Mouse (Mus musculus) lung, adult 2 months (tissue): ENCODE measurements around the gene Slc1a1.

Experiments used
- CTCF ChIP-seq: fragments of 200-500 bp; IDR thresholded peaks from 2 replicates; pipeline ENCODE4 v1.5.1; 2011; ENCODE audit warnings: mild to moderate bottlenecking, low read length, control low read depth; ENCODE audit not compliant: insufficient read depth
- POLR2A ChIP-seq: fragments of 200-500 bp; IDR thresholded peaks from 2 replicates; pipeline ENCODE4 v1.6.1; 2011; ENCODE audit warnings: low read depth, mild to moderate bottlenecking, control low read depth, low read length, borderline replicate concordance; ENCODE audit errors: extremely low read depth

DNA sequence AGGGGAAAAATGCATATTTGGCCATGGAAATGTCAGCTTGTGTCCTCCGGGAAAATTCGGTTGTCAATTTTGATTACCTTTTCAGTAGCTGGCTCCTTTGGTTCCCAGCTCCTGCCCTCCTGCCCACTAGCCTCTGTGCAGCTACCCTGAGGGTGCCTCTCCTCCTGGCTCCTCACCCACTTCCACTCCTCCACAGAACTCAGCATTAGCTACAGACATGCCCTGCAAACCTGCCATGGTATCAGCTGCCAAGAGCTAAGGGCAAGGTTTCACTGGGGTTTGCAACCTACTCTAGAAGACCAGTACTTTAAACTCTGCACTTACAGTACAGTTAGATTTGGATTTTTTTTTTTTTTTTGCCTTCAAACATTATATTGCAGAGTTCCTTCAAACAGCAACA is 44.6 kb downstream of the Slc1a1 start:
- TF ChIP-seq CTCF (no peak), POLR2A (no peak)
